Mouse (Mus musculus): Measurements from ENCODE around the gene Insm1.

Gene Insm1

DNA sequence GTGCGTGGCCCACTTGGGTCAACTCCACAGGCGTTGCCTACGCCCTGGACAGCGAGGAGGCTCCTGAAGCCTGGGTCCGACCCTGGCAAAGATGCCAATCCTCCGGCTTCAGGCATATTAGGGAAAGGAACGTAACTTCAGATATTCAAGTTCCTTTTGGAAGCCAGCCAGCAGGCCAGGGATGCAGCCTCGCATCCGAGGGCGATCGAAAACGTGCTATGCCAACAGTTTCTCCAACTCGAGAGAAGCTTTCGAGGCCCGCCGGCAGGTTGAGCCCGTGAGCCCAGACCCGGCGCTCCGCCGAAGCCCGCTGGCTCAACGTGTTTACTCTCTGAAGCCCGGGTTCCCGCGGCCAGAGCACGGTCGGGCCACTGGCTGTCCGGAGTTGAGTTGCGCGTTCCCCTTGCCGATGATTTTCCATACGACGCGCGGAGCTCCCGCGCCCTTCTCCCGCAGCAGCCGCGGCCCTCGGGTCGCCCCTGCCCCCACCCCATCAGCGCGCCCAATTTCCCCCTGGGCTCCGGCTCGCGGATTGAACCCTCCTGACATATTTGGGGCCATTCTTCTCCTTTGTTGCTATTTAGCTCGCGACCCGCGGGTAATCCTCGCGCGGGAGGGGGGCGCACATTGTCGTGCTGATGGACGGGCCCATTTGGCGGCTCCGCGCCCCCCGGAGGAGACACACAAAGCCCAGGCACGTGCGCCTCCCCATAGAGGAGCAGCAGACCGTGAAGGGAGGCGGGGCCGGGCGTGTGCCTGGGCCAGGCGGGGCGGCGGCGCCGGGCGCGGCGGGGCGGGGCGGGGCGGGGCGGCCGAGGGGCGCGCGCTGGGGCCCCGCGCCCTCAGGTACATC lies at the start of gene Insm1:
Insm1 (plus strand) TSS at position 846 of the 853 bp plus-strand sequence.
- no peak for ATAC-seq (ENCODE audit: low TSS enrichment)

DNA sequence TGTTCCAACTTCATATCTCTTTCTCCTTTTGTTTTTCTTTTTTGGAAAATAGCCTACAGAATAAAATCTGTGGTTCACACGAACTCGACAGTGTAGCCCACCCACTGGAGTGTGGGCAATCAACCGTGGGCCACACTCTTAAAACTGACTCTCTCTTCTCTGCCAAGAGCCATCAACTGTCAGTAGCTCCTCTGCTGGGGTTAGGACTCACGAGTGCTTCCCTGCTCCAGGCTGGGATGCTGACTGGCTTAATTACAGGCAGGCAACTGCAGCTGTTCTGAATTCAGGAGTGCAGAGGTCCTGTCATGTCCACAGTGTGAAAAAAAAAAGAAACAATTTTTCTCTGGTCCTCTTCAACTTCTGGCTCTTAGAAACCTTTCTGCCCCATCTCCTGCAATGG lies 49.6 kb upstream of the Insm1 start:
- no peak for ATAC-seq (ENCODE audit: low TSS enrichment)

DNA sequence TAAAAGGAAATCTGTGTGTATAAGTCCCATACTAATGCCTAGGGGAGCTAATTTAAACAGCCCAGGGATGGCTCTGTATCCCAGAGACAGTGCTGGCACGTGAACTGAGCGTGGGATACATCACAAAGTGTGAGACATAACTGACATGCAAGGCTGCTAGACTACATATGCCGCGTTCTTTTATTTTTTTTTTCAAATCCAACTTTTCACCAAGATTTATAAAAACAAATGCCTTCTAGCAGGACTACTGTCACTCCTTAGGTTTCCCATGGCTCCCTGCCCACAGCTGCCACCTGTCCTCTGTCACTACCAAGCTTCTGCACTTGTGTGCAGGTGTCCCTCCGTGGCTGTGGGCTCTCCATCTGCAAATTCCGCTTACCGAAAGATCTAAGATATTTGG lies 47.5 kb upstream of the Insm1 start:
- ATAC-seq (ENCODE audit: low TSS enrichment), result peak; percentile 73; the same call in 1 of the 2 replicates

DNA sequence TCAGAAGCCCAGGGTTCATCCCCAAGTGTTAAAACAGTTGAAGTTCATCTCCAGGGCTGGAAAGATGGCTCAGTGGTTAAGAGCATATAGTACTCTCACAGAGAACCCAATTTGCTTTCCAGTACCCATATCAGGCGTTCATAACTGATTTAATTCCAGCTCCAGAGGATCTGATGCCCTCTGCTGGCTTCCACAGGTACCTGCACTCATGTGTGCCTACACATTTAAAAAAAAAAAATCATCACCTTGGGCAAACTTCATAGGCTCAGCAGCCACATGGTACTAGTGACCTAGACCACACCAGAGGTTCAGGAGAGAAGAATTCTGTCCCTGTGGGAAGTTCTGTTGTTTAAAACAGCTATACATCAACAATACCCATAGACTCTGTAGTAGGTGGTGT lies 43.0 kb upstream of the Insm1 start:
- no peak for ATAC-seq (ENCODE audit: low TSS enrichment)

DNA sequence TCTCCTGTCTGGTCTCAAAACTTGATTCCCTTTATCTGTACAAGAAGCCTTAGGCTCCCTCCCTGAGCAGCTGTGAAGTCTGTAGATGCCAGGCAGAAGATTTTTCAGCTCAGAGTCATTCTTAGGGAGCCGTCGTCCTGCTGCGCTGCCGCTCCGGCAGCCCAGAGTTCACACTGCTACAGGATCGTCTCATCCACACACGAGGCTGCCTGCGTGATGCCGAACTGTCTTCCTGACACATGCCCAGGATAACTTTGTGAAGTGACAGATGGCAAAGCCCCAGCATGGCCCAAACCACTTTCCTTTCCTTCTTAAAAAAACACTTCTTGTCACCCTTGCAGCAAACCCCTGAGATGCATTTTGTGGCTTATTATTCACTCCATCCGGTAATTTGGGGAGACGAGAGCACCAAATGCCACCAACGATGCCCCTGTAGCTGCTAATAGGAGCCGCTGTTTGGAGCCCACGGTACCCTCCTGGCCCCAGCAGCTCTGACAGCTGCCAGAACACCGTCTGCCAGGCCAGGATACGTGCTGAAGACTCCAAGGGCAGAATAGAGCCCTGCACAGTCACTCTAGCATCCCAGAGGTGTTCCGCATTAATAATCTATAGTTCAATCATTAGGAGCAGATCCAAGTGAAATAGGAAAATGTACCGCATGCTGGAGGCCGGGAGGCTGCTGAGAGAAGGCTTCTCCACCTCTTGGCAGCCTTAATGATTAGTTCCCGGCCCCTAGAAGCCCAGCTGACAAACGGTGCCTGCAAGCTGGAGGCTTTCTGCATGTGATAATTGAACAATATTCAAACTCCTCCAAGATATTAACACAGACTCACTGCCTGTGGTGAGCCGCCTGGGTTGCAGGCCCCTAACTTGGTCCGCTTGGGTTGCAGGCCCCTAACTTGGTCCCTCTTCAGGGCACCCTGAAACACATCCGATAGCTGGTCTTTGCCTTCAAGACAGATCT lies 37.6 kb upstream of the Insm1 start:
- no peak; the same call in 1 of the 2 replicates for ATAC-seq (ENCODE audit: low TSS enrichment)

DNA sequence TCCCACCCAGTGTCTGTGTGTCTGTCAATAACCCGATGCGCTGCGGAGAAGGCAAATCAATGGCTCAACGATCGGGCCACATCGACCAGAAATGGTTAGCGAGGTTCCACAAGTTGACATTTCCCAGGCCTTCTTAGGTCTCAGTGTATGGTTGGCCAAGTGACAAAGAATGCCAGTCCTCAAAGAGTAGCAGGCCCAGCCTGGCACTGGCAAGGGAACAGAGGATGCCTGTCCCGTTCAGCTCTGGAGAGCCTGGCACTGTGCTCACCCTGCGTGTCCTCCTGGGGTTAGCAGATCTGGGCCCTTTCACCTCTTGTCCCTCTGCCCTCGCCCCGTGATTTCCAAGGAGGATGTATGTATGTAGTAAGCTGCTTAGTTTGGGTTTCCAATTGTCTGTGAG lies 25.6 kb upstream of the Insm1 start:
- ATAC-seq (ENCODE audit: low TSS enrichment), result no peak

DNA sequence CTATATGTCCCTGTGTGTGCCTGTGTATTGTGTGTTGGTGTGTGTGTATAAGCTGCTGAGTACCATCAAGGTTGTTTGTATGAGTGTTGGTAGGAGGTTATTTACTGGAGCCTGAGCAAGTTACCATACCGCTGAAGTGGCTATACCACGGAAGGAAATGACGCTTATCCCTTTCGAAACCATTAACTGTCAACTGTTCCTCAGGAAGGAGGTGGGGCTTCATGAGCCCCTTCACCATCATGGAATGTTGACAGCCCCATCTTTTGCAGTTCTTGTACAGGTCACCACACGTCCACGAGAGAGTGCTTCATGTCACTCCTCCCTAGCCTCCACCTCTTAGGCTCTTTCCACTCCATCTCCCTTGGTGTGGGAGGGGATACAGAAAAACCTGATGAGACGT lies 23.8 kb upstream of the Insm1 start:
- no peak for ATAC-seq (ENCODE audit: low TSS enrichment)

DNA sequence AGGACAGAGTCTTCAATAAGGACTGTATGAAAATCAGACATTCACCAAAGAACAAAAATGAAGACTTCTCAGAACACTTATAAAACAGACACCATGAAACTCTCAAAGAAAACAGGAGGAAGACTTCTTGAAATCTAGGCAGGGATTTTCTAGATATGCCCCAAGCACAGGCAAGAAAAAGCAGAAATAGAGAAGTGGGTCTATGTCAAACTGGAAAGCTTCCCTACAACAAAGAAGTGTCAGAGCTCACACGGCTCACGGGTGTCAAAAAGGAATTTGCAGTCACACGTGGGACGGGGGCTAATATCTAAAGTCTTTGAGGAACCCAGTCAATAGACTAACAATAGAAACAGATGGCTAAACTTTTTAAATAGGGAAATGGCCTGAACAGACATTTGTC lies 10.8 kb upstream of the Insm1 start:
- no peak for ATAC-seq (ENCODE audit: low TSS enrichment)

DNA sequence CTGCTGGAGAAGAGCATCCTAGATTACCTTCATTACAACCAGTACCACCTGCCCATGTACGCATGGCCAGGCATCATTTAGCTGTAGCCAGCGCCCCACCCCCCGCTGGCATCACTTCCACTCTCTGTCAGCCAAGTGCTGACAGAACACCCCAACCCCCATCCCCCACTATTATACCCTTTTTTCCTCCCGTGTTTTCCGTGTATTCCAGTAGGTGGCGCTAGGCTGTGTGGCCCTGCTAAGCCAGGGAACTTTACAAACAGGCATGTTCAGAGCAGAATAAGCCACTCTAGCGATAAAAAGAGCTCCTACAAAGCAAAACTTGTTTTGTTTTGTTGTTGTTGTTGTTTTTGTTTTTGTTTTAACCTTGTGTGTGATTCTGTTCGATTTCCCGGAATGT lies 7.0 kb upstream of the Insm1 start:
- peak; percentile 70 for ATAC-seq (ENCODE audit: low TSS enrichment)

DNA sequence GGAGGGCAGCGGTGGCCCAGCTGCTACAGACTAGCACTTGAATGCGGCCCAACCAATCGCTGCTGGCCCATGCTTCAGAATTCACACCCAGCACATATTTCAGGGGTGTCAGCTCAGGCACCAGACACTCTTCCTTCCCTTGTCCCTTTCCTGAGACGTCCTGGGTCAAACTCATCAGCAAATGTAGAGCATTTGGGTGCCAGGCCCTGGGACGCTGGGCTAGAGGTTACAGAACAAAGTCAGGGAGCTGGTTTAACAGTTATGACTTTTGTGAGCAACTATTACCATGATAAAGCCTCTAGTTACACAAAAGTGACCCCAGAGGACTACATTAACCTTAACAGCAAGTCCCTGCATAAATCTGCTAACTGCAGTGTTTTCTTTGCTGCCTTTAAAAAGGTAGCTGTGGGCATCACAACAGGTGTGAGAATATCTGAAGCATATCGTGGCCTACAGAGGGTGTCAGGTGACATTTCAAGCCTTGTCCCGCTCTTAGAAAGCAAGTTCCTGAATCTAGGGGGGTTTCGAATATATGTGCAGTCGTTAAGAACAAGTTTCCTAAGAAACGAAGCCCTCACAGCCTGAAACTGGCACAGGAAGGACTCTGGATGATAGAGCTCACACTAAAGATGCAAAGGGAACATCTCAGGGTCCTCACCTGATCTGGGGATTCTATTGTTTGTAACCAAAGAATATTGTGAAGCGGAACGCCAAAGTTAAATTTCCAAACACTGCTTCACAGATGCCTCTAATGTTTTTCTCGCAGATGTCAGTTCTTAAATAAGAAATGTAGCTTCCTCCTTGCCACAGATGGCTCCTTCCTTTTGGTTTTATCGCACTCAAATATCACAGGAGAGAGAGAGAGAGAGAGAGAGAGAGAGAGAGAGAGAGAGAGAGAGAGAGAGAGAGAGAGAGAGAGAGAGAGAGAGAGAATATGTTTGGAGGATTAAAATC lies 5.3 kb upstream of the Insm1 start:
- no peak for ATAC-seq (ENCODE audit: low TSS enrichment)

DNA sequence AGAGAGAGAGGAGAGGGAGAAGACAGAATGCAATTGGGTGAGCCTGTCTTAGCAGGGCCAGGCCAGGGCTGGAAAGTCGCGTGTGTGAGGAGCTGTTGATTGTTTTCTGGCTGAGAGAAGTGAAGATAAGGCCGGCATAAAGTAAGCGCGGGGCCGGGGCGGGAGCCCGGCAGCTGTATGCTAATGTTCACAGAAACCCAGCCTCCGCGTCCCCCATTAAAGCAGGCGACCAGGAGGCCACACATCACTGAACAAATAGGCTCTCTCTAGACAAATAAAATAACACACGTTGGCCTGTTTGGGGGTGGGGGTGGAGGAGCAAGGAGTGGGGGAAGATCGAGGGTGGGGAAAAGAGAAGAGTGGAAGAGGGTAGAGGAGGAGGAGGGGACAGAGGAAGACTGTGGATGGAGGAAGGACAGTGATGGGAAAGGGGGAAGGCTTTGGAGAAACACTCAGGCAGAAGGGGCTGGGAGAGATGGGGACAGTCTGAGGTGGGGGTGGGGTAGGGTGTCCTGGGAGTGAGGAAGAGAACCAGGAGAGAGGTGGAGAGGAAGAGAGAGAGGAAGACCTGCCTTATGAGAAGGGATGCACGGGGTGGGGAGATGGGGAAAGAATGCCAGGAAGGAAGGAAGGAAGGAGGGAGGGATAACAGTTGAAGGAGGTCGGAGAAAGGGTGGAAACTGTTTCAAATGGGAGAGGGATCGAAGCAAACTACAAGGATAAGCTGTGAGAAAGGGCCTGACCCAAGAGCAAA lies 4.3 kb upstream of the Insm1 start:
- ATAC-seq (ENCODE audit: low TSS enrichment), result no peak

DNA sequence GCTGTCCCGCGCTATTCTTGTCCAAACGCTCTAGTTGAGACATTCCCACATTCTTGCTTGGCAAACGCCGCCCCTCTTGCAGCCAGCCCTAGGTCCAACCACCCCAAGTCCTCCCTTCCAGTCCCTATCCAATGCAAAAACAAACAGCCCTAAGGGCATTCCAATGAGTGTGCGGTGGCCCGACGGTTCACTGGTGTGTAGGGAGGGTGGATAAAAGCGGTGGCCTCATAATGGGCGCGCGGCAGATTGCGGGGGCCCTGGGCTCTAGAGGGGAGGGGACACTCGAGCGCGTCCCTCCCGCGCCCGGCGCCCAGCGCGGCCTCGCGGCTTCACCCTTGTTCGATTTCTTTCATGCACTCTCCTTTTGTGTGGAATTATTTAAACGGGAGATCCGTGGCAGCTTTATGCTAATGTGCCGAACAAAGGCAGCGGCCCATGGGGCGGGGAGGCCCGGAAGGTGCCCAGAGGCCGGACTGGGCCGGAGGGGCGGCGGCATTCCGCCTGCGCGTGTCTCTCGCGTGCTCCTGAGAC lies 3.5 kb upstream of the Insm1 start:
- ATAC-seq (ENCODE audit: low TSS enrichment), result no peak

DNA sequence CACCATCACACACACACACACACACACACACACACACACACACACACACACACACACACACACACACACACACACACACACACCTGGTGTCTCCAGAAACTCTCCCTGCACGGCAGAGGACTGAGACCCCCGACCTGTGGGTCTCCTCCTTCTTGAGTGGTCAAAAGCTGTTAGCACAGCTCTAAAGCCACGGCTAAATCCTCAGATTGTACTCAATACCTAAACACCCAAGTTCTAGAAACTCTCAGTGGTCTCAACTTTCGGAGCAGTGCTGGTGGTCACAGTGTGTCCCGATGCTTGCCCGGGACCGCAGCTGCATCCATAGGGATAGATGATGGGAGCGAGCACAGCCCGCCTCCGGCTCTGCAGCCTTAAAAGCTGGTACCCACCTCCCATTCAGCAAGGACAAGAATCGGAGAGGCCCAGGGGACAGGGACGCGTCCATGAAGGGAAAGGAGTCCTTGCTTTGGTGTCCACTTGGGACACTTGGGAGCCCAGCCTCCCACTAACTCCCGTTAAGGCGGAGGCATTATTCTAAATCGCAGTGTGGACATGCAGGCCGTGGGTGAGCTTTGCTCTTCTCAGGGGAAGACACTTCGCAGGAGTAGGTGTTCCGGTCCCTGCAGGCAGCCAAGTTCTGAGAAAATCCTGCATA lies 2.7 kb upstream of the Insm1 start:
- ATAC-seq (ENCODE audit: low TSS enrichment), result peak; percentile 20

DNA sequence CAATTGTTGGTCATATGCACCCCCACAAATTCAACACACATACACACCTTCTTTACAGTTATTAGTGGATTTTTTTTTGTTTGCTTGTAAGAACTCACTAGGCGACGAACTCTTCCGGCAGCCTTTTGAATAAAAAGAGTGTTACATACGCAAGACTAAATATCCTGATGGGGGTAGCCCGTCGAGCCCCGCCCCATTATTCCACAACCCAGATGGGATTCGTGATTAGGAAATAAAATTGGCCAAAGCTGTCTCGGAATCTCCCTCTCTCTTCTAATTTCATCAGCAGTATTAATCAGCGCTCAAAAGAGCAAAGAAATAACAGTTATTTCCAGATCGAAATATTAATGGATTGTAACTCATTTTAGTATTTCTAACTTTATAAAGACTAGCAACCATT lies 1.9 kb upstream of the Insm1 start:
- ATAC-seq (ENCODE audit: low TSS enrichment), result no peak

DNA sequence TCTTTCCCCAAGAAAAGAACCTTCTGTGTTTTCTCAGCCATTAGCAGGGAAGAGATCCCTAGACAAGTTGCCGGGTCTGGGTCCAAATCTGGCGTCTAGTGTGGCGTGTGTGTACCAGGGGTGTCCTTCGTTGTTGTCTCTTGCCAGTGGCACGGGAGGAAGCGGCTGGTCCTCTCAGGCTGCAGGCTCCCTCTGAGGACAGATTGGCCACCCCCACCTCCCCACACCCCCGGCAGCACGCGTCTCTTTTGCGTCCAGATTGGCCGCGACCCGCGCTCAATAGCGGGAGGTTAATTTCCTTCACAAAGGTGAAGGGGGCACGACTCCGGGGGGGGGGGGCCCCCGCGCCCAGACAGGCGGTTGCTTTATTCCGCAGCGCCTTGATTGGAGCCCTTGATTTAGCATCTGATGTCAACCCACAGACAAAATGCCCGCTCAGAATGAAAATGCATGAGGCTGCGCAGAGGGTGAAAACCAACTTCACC lies 1.1 kb upstream of the Insm1 start:
- peak; percentile 15; the same call in 1 of the 2 replicates for ATAC-seq (ENCODE audit: low TSS enrichment)

DNA sequence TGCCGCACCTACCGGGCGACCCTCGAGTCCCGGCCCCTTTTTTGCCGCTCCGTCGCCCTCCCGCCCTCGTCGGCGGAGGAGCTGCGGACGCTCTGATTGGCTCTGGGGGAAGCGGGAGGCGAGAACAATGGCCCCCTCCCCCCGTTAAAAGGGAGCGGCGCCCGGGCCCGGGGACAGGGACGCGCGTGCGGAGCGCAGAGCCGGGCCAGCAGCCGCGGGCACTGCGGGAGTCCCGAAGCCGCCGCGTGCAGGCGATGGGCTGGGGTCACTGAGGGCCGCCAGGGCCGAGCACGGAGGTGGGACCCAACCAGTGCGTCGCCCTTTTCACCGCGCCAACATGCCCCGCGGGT lies 183 bp downstream of the Insm1 start:
- ATAC-seq (ENCODE audit: low TSS enrichment), result peak; percentile 32

DNA sequence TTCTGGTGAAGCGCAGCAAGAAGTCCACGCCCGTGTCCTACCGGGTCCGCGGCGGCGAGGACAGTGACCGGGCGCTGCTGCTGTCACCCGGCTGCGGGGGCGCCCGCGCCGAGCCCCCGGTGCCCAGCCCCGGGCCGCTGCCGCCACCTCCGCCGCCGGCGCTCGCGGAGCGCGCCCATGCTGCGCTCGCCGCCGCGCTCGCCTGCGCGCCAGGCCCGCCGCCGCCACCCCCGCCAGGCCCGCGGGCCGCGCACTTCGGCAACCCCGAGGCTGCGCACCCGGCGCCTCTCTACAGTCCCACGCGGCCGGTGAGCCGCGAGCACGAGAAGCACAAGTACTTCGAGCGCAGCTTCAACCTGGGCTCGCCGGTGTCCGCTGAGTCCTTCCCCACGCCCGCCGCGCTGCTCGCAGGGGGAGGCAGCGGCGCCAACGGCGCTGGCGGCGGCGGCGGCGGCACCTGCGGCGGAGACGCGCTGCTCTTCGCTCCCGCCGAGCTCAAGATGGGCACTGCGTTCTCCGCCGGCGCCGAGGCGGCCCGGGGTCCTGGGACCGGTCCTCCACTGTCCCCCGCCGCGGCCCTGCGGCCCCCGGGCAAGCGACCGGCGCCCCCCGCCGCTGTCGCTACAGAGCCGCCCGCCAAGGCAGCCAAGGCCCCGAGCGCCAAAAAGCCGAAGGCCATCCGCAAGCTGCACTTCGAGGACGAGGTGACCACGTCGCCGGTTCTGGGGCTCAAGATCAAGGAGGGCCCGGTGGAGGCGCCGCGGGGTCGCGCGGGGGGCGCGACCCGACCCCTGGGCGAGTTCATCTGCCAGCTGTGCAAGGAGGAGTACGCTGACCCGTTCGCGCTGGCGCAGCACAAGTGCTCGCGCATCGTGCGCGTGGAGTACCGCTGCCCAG lies 806 bp downstream of the Insm1 start:
- ATAC-seq (ENCODE audit: low TSS enrichment), result peak; percentile 18

DNA sequence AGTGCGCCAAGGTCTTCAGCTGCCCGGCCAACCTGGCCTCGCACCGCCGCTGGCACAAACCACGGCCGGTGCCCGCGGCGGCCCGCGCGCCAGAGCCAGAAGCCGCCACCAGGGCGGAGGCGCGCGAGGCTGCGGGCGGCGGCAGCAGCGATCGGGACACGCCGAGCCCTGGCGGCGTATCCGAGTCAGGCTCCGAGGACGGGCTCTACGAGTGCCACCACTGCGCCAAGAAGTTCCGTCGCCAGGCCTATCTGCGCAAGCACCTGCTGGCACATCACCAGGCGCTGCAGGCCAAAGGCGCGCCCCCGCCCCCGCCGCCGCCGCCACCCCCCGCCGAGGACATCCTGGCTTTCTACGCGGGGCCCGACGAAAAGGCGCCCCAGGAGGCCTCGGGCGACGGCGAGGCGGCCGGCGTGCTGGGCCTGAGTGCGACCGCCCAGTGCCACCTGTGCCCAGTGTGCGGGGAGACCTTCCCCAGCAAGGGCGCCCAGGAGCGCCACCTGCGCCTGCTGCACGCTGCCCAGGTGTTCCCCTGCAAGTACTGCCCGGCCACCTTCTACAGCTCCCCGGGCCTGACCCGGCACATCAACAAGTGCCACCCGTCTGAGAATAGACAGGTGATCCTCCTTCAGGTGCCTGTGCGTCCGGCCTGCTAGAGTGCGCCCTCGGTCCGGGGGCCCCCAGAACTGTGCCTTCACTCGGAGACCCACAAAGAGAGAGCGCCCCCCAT lies 1.6 kb downstream of the Insm1 start:
- ATAC-seq (ENCODE audit: low TSS enrichment), result peak; percentile 25

Data from frontal cortex, adult (tissue).